Mouse (Mus musculus): Measurements from ENCODE around the gene 4930432M17Rik. TPM values are rescaled to one million over a fixed set of nuclear protein-coding genes. Genes with fewer than 3 reads are reported as not detected.

4930432M17Rik gene
- polyA plus RNA-seq (2014; fragmentation: Nextera tagmentation; extraction: Ambion mirVana) = not detected in 2 replicates

GRCm38 (mm10) chr3:121670462-121670861 lies at the start of gene 4930432M17Rik:
Gene 4930432M17Rik (plus strand): TSS chr3:121670762.
- no peak for ATAC-seq (replicated peaks; ENCODE audit: insufficient number of reproducible peaks, low FRiP score, low TSS enrichment, low read depth)
- Histone ChIP-seq H3K9ac (replicated peaks; ENCODE audit: low read length) (no peak within 1 kb of the TSS), H3K4me2 (ENCODE audit: low read depth, low read length) (no peak within 1 kb of the TSS), H3K9me3 (replicated peaks; ENCODE audit: control insufficient read depth, low read length) (no peaks in the 10 kb centered on the region), H3K27me3 (ENCODE audit: control insufficient read depth, insufficient read depth, low read length) (no peaks in the 10 kb centered on the region), H3K4me3 (ENCODE audit: low read depth, low read length) (no peak within 1 kb of the TSS), H3K36me3 (replicated peaks; ENCODE audit: control insufficient read depth, insufficient read depth, low read depth, low read length) (no peaks in the 10 kb centered on the region), H3K4me1 (ENCODE audit: control insufficient read depth, insufficient read depth, low read length) (no peaks in the 10 kb centered on the region), H3K27ac (replicated peaks; ENCODE audit: low read depth, low read length) (no peak within 1 kb of the TSS)
- DNase-seq (ENCODE audit: low spot score) = no peak
- WGBS = 76% methylated on average over 4 of the region's 4 CpGs

- no peaks in the 10 kb centered on the region for H3K36me3 ChIP-seq (replicated peaks; ENCODE audit: control insufficient read depth, insufficient read depth, low read depth, low read length)
- H3K4me3 ChIP-seq (ENCODE audit: low read depth, low read length) = no peak overlapping the region
- no peaks in the 10 kb centered on the region for H3K4me1 ChIP-seq (ENCODE audit: control insufficient read depth, insufficient read depth, low read length)
- DNase-seq (ENCODE audit: low spot score) (no peak), ATAC-seq (replicated peaks; ENCODE audit: insufficient number of reproducible peaks, low FRiP score, low TSS enrichment, low read depth) (no peak)
- H3K4me2 ChIP-seq (ENCODE audit: low read depth, low read length) = no peak overlapping the region
- no peak overlapping the region for H3K27ac ChIP-seq (replicated peaks; ENCODE audit: low read depth, low read length)
- H3K9ac ChIP-seq (replicated peaks; ENCODE audit: low read length) = no peak overlapping the region
- WGBS = 80% methylated on average over 2 of the region's 2 CpGs
- no peaks in the 10 kb centered on the region for H3K27me3 ChIP-seq (ENCODE audit: control insufficient read depth, insufficient read depth, low read length)
- H3K9me3 ChIP-seq (replicated peaks; ENCODE audit: control insufficient read depth, low read length) = no peaks in the 10 kb centered on the region
Observed at GRCm38 (mm10) chr3:121625662-121626061, 44.9 kb upstream of the 4930432M17Rik start.

- H3K4me3 ChIP-seq (ENCODE audit: low read depth, low read length) = no peak overlapping the region
- H3K4me2 ChIP-seq (ENCODE audit: low read depth, low read length) = no peak overlapping the region
- ATAC-seq (replicated peaks; ENCODE audit: insufficient number of reproducible peaks, low FRiP score, low TSS enrichment, low read depth) = no peak
- no peaks in the 10 kb centered on the region for H3K27me3 ChIP-seq (ENCODE audit: control insufficient read depth, insufficient read depth, low read length)
- 89% methylated on average over 3 of the region's 3 CpGs for WGBS
- no peaks in the 10 kb centered on the region for H3K4me1 ChIP-seq (ENCODE audit: control insufficient read depth, insufficient read depth, low read length)
- DNase-seq (ENCODE audit: low spot score) = no peak
- H3K36me3 ChIP-seq (replicated peaks; ENCODE audit: control insufficient read depth, insufficient read depth, low read depth, low read length) = no peaks in the 10 kb centered on the region
- H3K27ac ChIP-seq (replicated peaks; ENCODE audit: low read depth, low read length) = no peak overlapping the region
- H3K9ac ChIP-seq (replicated peaks; ENCODE audit: low read length) = no peak overlapping the region
- no peaks in the 10 kb centered on the region for H3K9me3 ChIP-seq (replicated peaks; ENCODE audit: control insufficient read depth, low read length)
Observed at GRCm38 (mm10) chr3:121626273-121626672, 44.3 kb upstream of the 4930432M17Rik start.

- DNase-seq (ENCODE audit: low spot score) (no peak), ATAC-seq (replicated peaks; ENCODE audit: insufficient number of reproducible peaks, low FRiP score, low TSS enrichment, low read depth) (no peak)
- WGBS = 53% methylated on average over 3 of the region's 3 CpGs
- Histone ChIP-seq H3K27ac (replicated peaks; ENCODE audit: low read depth, low read length) (no peak overlapping the region), H3K4me2 (ENCODE audit: low read depth, low read length) (no peak overlapping the region), H3K36me3 (replicated peaks; ENCODE audit: control insufficient read depth, insufficient read depth, low read depth, low read length) (no peaks in the 10 kb centered on the region), H3K9ac (replicated peaks; ENCODE audit: low read length) (no peak overlapping the region), H3K4me3 (ENCODE audit: low read depth, low read length) (no peak overlapping the region), H3K4me1 (ENCODE audit: control insufficient read depth, insufficient read depth, low read length) (no peaks in the 10 kb centered on the region), H3K9me3 (replicated peaks; ENCODE audit: control insufficient read depth, low read length) (no peaks in the 10 kb centered on the region), H3K27me3 (ENCODE audit: control insufficient read depth, insufficient read depth, low read length) (no peaks in the 10 kb centered on the region)
Observed at GRCm38 (mm10) chr3:121628245-121628644, 42.3 kb upstream of the 4930432M17Rik start.

GRCm38 (mm10) chr3:121630626-121631025 lies 39.9 kb upstream of the 4930432M17Rik start:
- ATAC-seq (replicated peaks; ENCODE audit: insufficient number of reproducible peaks, low FRiP score, low TSS enrichment, low read depth) = no peak
- H3K9ac ChIP-seq (replicated peaks; ENCODE audit: low read length) = no peak overlapping the region
- no peaks in the 10 kb centered on the region for H3K4me1 ChIP-seq (ENCODE audit: control insufficient read depth, insufficient read depth, low read length)
- no peaks in the 10 kb centered on the region for H3K36me3 ChIP-seq (replicated peaks; ENCODE audit: control insufficient read depth, insufficient read depth, low read depth, low read length)
- H3K4me3 ChIP-seq (ENCODE audit: low read depth, low read length) = no peak overlapping the region
- no peak for DNase-seq (ENCODE audit: low spot score)
- H3K4me2 ChIP-seq (ENCODE audit: low read depth, low read length) = no peak overlapping the region
- no peaks in the 10 kb centered on the region for H3K27me3 ChIP-seq (ENCODE audit: control insufficient read depth, insufficient read depth, low read length)
- H3K9me3 ChIP-seq (replicated peaks; ENCODE audit: control insufficient read depth, low read length) = no peaks in the 10 kb centered on the region
- 73% methylated on average over 7 of the region's 7 CpGs for WGBS
- H3K27ac ChIP-seq (replicated peaks; ENCODE audit: low read depth, low read length) = no peak overlapping the region

GRCm38 (mm10) chr3:121634963-121635362 lies 35.6 kb upstream of the 4930432M17Rik start:
- H3K9me3 ChIP-seq (replicated peaks; ENCODE audit: control insufficient read depth, low read length) = no peaks in the 10 kb centered on the region
- H3K36me3 ChIP-seq (replicated peaks; ENCODE audit: control insufficient read depth, insufficient read depth, low read depth, low read length) = no peaks in the 10 kb centered on the region
- H3K9ac ChIP-seq (replicated peaks; ENCODE audit: low read length) = no peak overlapping the region
- 82% methylated on average over 3 of the region's 3 CpGs for WGBS
- H3K4me1 ChIP-seq (ENCODE audit: control insufficient read depth, insufficient read depth, low read length) = no peaks in the 10 kb centered on the region
- ATAC-seq (replicated peaks; ENCODE audit: insufficient number of reproducible peaks, low FRiP score, low TSS enrichment, low read depth) (no peak), DNase-seq (ENCODE audit: low spot score) (no peak)
- no peak overlapping the region for H3K4me2 ChIP-seq (ENCODE audit: low read depth, low read length)
- H3K27ac ChIP-seq (replicated peaks; ENCODE audit: low read depth, low read length) = no peak overlapping the region
- H3K4me3 ChIP-seq (ENCODE audit: low read depth, low read length) = no peak overlapping the region
- H3K27me3 ChIP-seq (ENCODE audit: control insufficient read depth, insufficient read depth, low read length) = no peaks in the 10 kb centered on the region

- 61% methylated on average over 7 of the region's 7 CpGs for WGBS
- Histone ChIP-seq H3K9me3 (replicated peaks; ENCODE audit: control insufficient read depth, low read length) (no peaks in the 10 kb centered on the region), H3K27ac (replicated peaks; ENCODE audit: low read depth, low read length) (no peak overlapping the region), H3K4me1 (ENCODE audit: control insufficient read depth, insufficient read depth, low read length) (no peaks in the 10 kb centered on the region), H3K4me2 (ENCODE audit: low read depth, low read length) (no peak overlapping the region), H3K4me3 (ENCODE audit: low read depth, low read length) (no peak overlapping the region), H3K9ac (replicated peaks; ENCODE audit: low read length) (no peak overlapping the region), H3K36me3 (replicated peaks; ENCODE audit: control insufficient read depth, insufficient read depth, low read depth, low read length) (no peaks in the 10 kb centered on the region), H3K27me3 (ENCODE audit: control insufficient read depth, insufficient read depth, low read length) (no peaks in the 10 kb centered on the region)
- ATAC-seq (replicated peaks; ENCODE audit: insufficient number of reproducible peaks, low FRiP score, low TSS enrichment, low read depth) (no peak), DNase-seq (ENCODE audit: low spot score) (no peak)
Observed at GRCm38 (mm10) chr3:121635505-121635904, 35.1 kb upstream of the 4930432M17Rik start.

- no peaks in the 10 kb centered on the region for H3K9me3 ChIP-seq (replicated peaks; ENCODE audit: control insufficient read depth, low read length)
- 84% methylated on average over 6 of the region's 6 CpGs for WGBS
- DNase-seq (ENCODE audit: low spot score) (no peak), ATAC-seq (replicated peaks; ENCODE audit: insufficient number of reproducible peaks, low FRiP score, low TSS enrichment, low read depth) (no peak)
- no peak overlapping the region for H3K9ac ChIP-seq (replicated peaks; ENCODE audit: low read length)
- H3K4me3 ChIP-seq (ENCODE audit: low read depth, low read length) = no peak overlapping the region
- no peaks in the 10 kb centered on the region for H3K36me3 ChIP-seq (replicated peaks; ENCODE audit: control insufficient read depth, insufficient read depth, low read depth, low read length)
- no peak overlapping the region for H3K27ac ChIP-seq (replicated peaks; ENCODE audit: low read depth, low read length)
- H3K4me2 ChIP-seq (ENCODE audit: low read depth, low read length) = no peak overlapping the region
- H3K27me3 ChIP-seq (ENCODE audit: control insufficient read depth, insufficient read depth, low read length) = no peaks in the 10 kb centered on the region
- H3K4me1 ChIP-seq (ENCODE audit: control insufficient read depth, insufficient read depth, low read length) = no peaks in the 10 kb centered on the region
Observed at GRCm38 (mm10) chr3:121636315-121636714, 34.2 kb upstream of the 4930432M17Rik start.
